Mouse (Mus musculus): ENCODE measurements around the gene Cox6a1. TPM values are rescaled to one million over a fixed set of nuclear protein-coding genes. Genes with fewer than 3 reads are reported as not detected.
A peak's percentile ranks its signal among the peaks of the same experiment; 100 is the strongest.
"Not testable (repeated sequence)": the region's sequence is repeated elsewhere in the genome, so short reads cannot be mapped to it uniquely, and the experiment has no call there.

Gene Cox6a1
- polyA plus RNA-seq, 1 experiment from 2014 or later, result 912 TPM

DNA sequence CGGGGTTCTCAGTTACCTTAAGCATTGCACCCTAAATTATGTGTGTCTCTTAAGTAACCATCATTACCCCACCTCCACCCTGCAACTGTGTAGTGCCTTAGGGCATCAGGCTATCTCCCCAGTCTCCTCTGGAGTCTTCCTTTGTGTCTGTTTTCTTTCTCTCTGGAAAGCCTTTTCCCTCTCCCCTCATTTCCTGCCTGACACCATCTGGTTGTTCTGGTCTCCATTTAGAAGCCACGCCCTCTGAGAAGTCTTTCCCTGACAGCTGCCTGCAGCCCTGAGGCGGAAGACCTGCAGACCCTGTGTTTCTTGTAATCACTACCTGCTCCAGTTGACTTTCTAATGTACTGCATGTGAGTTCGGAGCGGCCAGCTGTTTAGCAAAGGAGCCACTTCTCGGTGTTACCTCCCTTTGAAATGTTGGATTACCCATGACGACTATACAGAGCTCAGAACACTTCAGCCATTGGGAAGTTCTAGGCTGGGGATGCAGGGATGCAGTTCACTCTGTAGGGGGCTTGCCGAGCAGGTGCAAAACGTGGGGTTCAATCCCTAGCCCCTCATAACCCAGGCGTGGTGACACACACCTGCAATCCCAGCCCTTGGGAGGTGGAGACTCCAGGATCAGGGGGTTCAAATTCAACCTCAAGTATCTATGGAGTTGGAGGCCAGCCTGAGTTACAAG lies 31.0 kb downstream of the Cox6a1 start:
- ATAC-seq (ENCODE audit: low read depth) (peak; percentile 64), DNase-seq (ENCODE audit: low spot score) (peak; percentile 86)
- Histone ChIP-seq H3K9ac (ENCODE audit: low read depth, low read length) (no peak overlapping the region), H3K27ac (replicated peaks; ENCODE audit: low read depth, low read length) (peak overlapping the region; percentile 83), H3K27me3 (replicated peaks; ENCODE audit: control insufficient read depth, insufficient read depth, low read length) (no peaks in the 10 kb centered on the region), H3K4me1 (ENCODE audit: control insufficient read depth, insufficient read depth, low read length) (peaks cover 28% of the 10 kb centered on the region), H3K9me3 (ENCODE audit: control insufficient read depth, low read length) (no peaks in the 10 kb centered on the region), H3K36me3 (ENCODE audit: control insufficient read depth, insufficient read depth, low read length) (no peaks in the 10 kb centered on the region), H3K4me2 (ENCODE audit: low read depth, low read length) (peak overlapping the region; percentile 16), H3K4me3 (ENCODE audit: low read depth, low read length) (no peak overlapping the region)
- WGBS, result under 1% methylated on average over 10 of the region's 10 CpGs

- H3K27me3 ChIP-seq (replicated peaks; ENCODE audit: control insufficient read depth, insufficient read depth, low read length), result no peaks in the 10 kb centered on the region
- H3K9ac ChIP-seq (ENCODE audit: low read depth, low read length), result peak overlapping the region; percentile 40
- DNase-seq (ENCODE audit: low spot score), result peak; percentile 29
Measured at GRCm38 (mm10) chr5:115316968-115317644, 31.7 kb downstream of the Cox6a1 start.

DNA sequence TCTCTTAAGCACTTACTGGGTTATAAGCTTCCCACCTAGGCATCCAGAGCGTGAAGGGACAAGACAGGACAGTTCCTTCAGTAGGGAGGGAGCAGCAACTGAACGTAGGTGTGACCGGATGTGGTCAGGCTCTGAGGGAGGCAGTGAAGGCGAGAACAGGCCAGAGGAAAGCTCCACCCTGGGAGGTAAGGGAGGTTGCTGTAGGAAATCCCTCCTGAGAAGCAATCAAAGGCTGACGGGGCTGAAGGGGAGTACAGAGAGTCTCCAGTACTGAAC lies 35.2 kb downstream of the Cox6a1 start:
- Histone ChIP-seq H3K9me3 (ENCODE audit: control insufficient read depth, low read length) (no peaks in the 10 kb centered on the region), H3K4me3 (ENCODE audit: low read depth, low read length) (no peak overlapping the region), H3K9ac (ENCODE audit: low read depth, low read length) (no peak overlapping the region), H3K4me2 (ENCODE audit: low read depth, low read length) (no peak overlapping the region), H3K36me3 (ENCODE audit: control insufficient read depth, insufficient read depth, low read length) (no peaks in the 10 kb centered on the region), H3K27me3 (replicated peaks; ENCODE audit: control insufficient read depth, insufficient read depth, low read length) (no peaks in the 10 kb centered on the region), H3K4me1 (ENCODE audit: control insufficient read depth, insufficient read depth, low read length) (peaks cover 24% of the 10 kb centered on the region), H3K27ac (replicated peaks; ENCODE audit: low read depth, low read length) (no peak overlapping the region)
- WGBS, result 35% methylated on average over 5 of the region's 5 CpGs
- DNase-seq (ENCODE audit: low spot score) (peak; percentile 24), ATAC-seq (ENCODE audit: low read depth) (peak; percentile 30; the same call in 1 of the 2 replicates)

More at GRCm38 (mm10) chr5:115316968-115317644, 31.7 kb downstream of the Cox6a1 start:
- no peak for ATAC-seq (ENCODE audit: low read depth)
- 8% methylated on average over 14 of the region's 14 CpGs for WGBS
- peak overlapping the region; percentile 83 for H3K27ac ChIP-seq (replicated peaks; ENCODE audit: low read depth, low read length)
- peak overlapping the region; percentile 16 for H3K4me2 ChIP-seq (ENCODE audit: low read depth, low read length)
- no peaks in the 10 kb centered on the region for H3K36me3 ChIP-seq (ENCODE audit: control insufficient read depth, insufficient read depth, low read length)
- H3K4me1 ChIP-seq (ENCODE audit: control insufficient read depth, insufficient read depth, low read length), result peaks cover 28% of the 10 kb centered on the region
- no peak overlapping the region for H3K4me3 ChIP-seq (ENCODE audit: low read depth, low read length)
- no peaks in the 10 kb centered on the region for H3K9me3 ChIP-seq (ENCODE audit: control insufficient read depth, low read length)

DNA sequence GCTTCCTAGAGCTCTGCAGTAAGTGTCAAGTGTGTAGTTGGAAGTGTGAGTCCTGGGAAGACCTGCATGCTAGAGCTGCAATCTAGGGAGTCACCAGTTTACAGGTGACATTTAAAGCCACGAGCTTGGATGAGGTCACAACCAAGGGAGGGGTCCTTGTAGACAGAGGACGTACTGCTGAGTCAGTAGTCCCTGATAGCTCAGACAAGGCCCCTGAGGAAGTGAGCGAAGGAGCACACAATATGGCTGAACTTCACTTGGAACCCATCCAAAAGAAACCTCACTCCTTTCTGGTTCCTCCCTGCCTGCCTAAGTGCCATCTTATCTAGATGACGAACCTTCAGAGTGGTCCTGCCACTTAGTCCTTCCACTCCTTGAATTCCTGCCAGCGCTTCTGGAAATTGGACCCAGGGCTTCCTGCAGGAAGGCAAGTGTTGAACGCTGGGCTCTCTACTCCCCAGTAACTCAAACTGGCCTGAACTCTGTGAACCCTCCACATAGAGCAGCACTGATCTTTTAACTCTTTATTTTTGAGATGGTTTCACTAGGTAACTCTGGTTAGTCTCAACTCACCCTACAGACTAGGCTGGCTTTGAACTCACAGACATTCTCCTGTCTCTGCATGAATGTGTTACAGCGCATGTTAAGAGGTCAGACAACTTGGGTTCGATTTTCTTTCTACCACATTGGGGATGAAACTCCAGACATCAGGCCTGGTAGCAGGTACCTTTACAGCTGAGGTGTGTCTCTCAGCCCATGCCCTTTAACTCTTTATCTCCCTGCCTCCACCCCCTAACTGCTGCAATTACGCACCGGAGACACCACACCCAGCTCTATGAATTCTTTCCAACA lies 35.7 kb downstream of the Cox6a1 start:
- H3K27ac ChIP-seq (replicated peaks; ENCODE audit: low read depth, low read length), result no peak overlapping the region; the same call in 1 of the 2 replicates

GRCm38 (mm10) chr5:115312354-115312753 lies 36.4 kb downstream of the Cox6a1 start:
- 91% methylated on average over 4 of the region's 4 CpGs for WGBS
- Histone ChIP-seq H3K4me1 (ENCODE audit: control insufficient read depth, insufficient read depth, low read length) (peaks cover 12% of the 10 kb centered on the region), H3K4me2 (ENCODE audit: low read depth, low read length) (no peak overlapping the region), H3K9ac (ENCODE audit: low read depth, low read length) (no peak overlapping the region), H3K4me3 (ENCODE audit: low read depth, low read length) (no peak overlapping the region), H3K9me3 (ENCODE audit: control insufficient read depth, low read length) (no peaks in the 10 kb centered on the region), H3K27me3 (replicated peaks; ENCODE audit: control insufficient read depth, insufficient read depth, low read length) (no peaks in the 10 kb centered on the region), H3K27ac (replicated peaks; ENCODE audit: low read depth, low read length) (no peak overlapping the region), H3K36me3 (ENCODE audit: control insufficient read depth, insufficient read depth, low read length) (no peaks in the 10 kb centered on the region)
- DNase-seq (ENCODE audit: low spot score) (no peak), ATAC-seq (ENCODE audit: low read depth) (no peak)

More for the DNA sequence above, 35.7 kb downstream of the Cox6a1 start:
- H3K4me2 ChIP-seq (ENCODE audit: low read depth, low read length), result no peak overlapping the region
- peaks cover 19% of the 10 kb centered on the region for H3K4me1 ChIP-seq (ENCODE audit: control insufficient read depth, insufficient read depth, low read length)
- H3K9ac ChIP-seq (ENCODE audit: low read depth, low read length), result no peak overlapping the region
- no peaks in the 10 kb centered on the region for H3K27me3 ChIP-seq (replicated peaks; ENCODE audit: control insufficient read depth, insufficient read depth, low read length)
- peak; percentile 52 for DNase-seq (ENCODE audit: low spot score)
- no peaks in the 10 kb centered on the region for H3K36me3 ChIP-seq (ENCODE audit: control insufficient read depth, insufficient read depth, low read length)
- ATAC-seq (ENCODE audit: low read depth), result no peak
- 59% methylated on average over 10 of the region's 10 CpGs for WGBS
- no peaks in the 10 kb centered on the region for H3K9me3 ChIP-seq (ENCODE audit: control insufficient read depth, low read length)
- no peak overlapping the region for H3K4me3 ChIP-seq (ENCODE audit: low read depth, low read length)

DNA sequence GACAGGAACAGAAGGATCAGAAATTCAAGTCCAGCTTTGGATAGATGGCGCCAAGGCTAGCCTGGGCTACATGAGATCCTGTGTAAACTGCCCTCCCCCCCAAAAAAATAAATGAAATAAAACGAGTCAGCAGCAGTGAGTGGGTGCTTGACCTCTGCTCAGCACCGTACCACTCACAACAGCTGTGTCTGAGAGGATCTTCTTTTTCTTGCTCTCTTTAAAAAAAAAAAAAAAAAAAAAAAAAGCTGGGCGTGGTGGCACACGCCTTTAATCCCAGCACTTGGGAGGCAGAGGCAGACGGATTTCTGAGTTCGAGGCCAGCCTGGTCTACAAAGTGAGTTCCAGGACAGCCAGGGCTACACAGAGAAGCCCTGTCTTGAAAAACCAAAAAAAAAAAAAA lies 46.6 kb downstream of the Cox6a1 start:
- H3K27ac ChIP-seq (replicated peaks; ENCODE audit: low read depth, low read length); H3K4me1 ChIP-seq (ENCODE audit: control insufficient read depth, insufficient read depth, low read length); H3K9ac ChIP-seq (ENCODE audit: low read depth, low read length); DNase-seq (ENCODE audit: low spot score); H3K9me3 ChIP-seq (ENCODE audit: control insufficient read depth, low read length); H3K27me3 ChIP-seq (replicated peaks; ENCODE audit: control insufficient read depth, insufficient read depth, low read length); H3K4me3 ChIP-seq (ENCODE audit: low read depth, low read length); ATAC-seq (ENCODE audit: low read depth); H3K4me2 ChIP-seq (ENCODE audit: low read depth, low read length): not testable (repeated sequence)
- peaks cover 21% of the 10 kb centered on the region for H3K36me3 ChIP-seq (ENCODE audit: control insufficient read depth, insufficient read depth, low read length)
- 85% methylated on average over 7 of the region's 7 CpGs for WGBS

DNA sequence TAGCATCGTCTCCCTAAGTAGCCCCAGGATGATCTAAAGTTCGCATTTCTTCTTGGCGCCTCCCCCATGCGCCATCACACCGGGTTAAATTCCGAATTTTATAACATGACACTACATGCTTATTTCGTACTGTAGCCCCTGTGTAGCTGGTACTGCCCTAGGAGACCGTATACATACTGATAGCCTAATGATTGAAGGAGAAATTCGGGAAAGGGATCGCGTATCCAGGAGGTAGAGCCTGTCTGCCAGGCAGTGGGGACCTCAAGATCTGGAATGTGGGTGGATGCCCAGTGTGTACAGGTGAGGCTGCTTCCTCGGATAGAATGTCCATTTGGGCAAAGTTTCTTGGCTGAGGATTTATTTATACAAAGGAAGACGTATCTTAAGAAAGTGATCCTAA lies 47.2 kb downstream of the Cox6a1 start:
- Histone ChIP-seq H3K4me3 (ENCODE audit: low read depth, low read length) (peak overlapping the region; percentile 76), H3K9ac (ENCODE audit: low read depth, low read length) (peak overlapping the region; percentile 63), H3K36me3 (ENCODE audit: control insufficient read depth, insufficient read depth, low read length) (peaks cover 25% of the 10 kb centered on the region), H3K27me3 (replicated peaks; ENCODE audit: control insufficient read depth, insufficient read depth, low read length) (no peaks in the 10 kb centered on the region), H3K4me1 (ENCODE audit: control insufficient read depth, insufficient read depth, low read length) (peaks cover 10% of the 10 kb centered on the region), H3K27ac (replicated peaks; ENCODE audit: low read depth, low read length) (peak overlapping the region; percentile 76), H3K9me3 (ENCODE audit: control insufficient read depth, low read length) (no peaks in the 10 kb centered on the region), H3K4me2 (ENCODE audit: low read depth, low read length) (peak overlapping the region; percentile 69)
- 22% methylated on average over 13 of the region's 13 CpGs for WGBS
- peak; percentile 13 for DNase-seq (ENCODE audit: low spot score)
- no peak for ATAC-seq (ENCODE audit: low read depth)

DNA sequence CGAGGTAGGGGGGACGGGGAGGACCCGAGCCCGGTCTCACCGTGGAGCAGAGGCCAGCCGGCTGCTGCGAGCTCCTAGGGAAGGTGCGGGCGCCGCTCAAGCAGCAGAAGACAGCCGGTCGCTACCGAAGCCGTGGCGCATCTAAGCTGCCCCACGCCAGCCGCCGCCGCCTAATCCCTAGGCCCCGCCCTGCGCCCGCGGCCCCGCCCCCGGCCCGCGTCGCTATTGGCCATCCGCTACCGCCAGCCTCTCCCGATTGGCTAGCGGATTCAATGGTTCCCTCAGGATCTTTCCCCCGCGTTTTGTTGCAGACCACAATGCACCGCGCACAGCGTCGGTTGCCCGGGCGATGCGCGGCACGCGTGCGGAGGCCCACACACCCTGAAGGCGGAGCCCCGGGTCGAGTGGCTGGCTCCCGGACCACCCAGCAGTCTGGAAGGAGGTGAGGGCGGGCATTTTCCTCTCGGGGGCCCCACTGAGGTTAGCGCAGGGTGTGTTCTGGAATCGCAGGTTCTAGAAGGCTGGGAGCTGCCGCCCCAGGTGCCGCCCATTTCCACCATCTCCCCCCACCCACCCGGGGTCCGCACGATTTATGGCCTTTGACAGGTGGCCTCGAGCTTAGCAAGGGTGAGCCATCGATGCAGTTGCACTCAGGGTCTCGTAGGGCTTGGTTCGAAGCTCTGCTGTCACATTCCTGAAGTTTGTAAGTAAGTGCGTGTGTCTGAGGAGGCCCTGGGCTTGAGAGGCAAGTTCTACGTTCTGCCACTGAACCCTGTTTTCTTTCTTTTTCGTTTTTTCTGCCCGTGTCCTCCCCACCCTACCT lies 47.8 kb downstream of the Cox6a1 start, which contains the start of gene Dynll1:
TSS of gene Dynll1 (minus strand) at position 208 of the 823 bp plus-strand sequence.
- Histone ChIP-seq H3K9ac (ENCODE audit: low read depth, low read length) (peak within 1 kb of the TSS; percentile 86), H3K4me1 (ENCODE audit: control insufficient read depth, insufficient read depth, low read length) (peaks cover 10% of the 10 kb centered on the region), H3K9me3 (ENCODE audit: control insufficient read depth, low read length) (no peaks in the 10 kb centered on the region), H3K4me3 (ENCODE audit: low read depth, low read length) (peak within 1 kb of the TSS; percentile 76), H3K36me3 (ENCODE audit: control insufficient read depth, insufficient read depth, low read length) (peaks cover 31% of the 10 kb centered on the region), H3K27ac (replicated peaks; ENCODE audit: low read depth, low read length) (peak within 1 kb of the TSS; percentile 88), H3K4me2 (ENCODE audit: low read depth, low read length) (peak within 1 kb of the TSS; percentile 69), H3K27me3 (replicated peaks; ENCODE audit: control insufficient read depth, insufficient read depth, low read length) (no peaks in the 10 kb centered on the region)
- ATAC-seq (ENCODE audit: low read depth) (peak; percentile 98), DNase-seq (ENCODE audit: low spot score) (peak; percentile 98)
- WGBS, result 0% methylated on average over 25 of the region's 66 CpGs
